Comparison of ENCODE assay signal across 25 mouse cellular contexts in genomic region chr10:121973281-121973680, GRCm38 (mm10).
DNase-seq lines count a peak whose midpoint lies in the region; ATAC-seq and TF ChIP-seq lines count a peak whose summit lies in the region.
"Had no signal": no experiment of that assay in that cellular context is flagged by ENCODE, and none has a peak within 500 bp of the region (broad histone marks: within the 10 kb centered on the region; RNA-seq: fewer than 3 reads in every experiment).

No protein-coding gene starts in this region.

- no peaks in the 10 kb centered on the region for H3K9me3 ChIP-seq in limb, embryonic 10.5 days (replicated peaks)
- H3K9me3 ChIP-seq: embryonic facial prominence, embryonic 10.5 days; embryonic facial prominence, embryonic 12.5 days; forebrain, embryonic 13.5 days; forebrain, embryonic 15.5 days had no signal

- no peak for TF ChIP-seq POLR2A in testis, adult 2 months (IDR thresholded peaks at IDR 0.05; ENCODE audit: control insufficient read depth, low read depth, low read length)

- no peak overlapping the region for H3K27ac ChIP-seq in testis, adult 2 months (ENCODE audit: control insufficient read depth, insufficient read depth, low read depth, low read length)
- 0 out of 2 replicates have a peak overlapping the region, but pooled peaks have one; percentile 30 for H3K27ac ChIP-seq in limb, embryonic 10.5 days
- H3K27ac ChIP-seq: forebrain, embryonic 13.5 days; forebrain, embryonic 15.5 days had no signal

- 84% methylated on average over 7 of the region's 7 CpGs for WGBS in limb, embryonic 10.5 days

- no peak for ATAC-seq in cerebellum, adult (ENCODE audit: insufficient number of reproducible peaks, low FRiP score, low TSS enrichment)
- ATAC-seq: activated CD4-positive, CD25-positive, alpha-beta regulatory T cell, adult 4 months; CD4-positive, CD25-positive, alpha-beta regulatory T cell, adult 4 months; forebrain, embryonic 13.5 days; forebrain, embryonic 15.5 days; forebrain, postnatal 0 days; Patski had no signal

- no peaks in the 10 kb centered on the region for H3K36me3 ChIP-seq in testis, adult 2 months (ENCODE audit: control insufficient read depth, insufficient read depth, low read length)
- no peaks in the 10 kb centered on the region for H3K36me3 ChIP-seq in limb, embryonic 10.5 days
- H3K36me3 ChIP-seq: embryonic facial prominence, embryonic 10.5 days; embryonic facial prominence, embryonic 12.5 days; forebrain, embryonic 15.5 days; G1E had no signal

- H3K4me1 ChIP-seq in testis, adult 2 months (ENCODE audit: control insufficient read depth, insufficient read depth, low read length): peaks cover 4% of the 10 kb centered on the region; the same call in 1 of the 2 replicates
- peaks cover 42% of the 10 kb centered on the region for H3K4me1 ChIP-seq in limb, embryonic 10.5 days

- H3K27me3 ChIP-seq in testis, adult 2 months (ENCODE audit: control insufficient read depth, insufficient read depth, low read length): no peaks in the 10 kb centered on the region
- H3K27me3 ChIP-seq in limb, embryonic 10.5 days (ENCODE audit: low read depth, poor library complexity, severe bottlenecking): no peaks in the 10 kb centered on the region
- H3K27me3 ChIP-seq: CH12.LX; embryonic facial prominence, embryonic 12.5 days; forebrain, embryonic 13.5 days; forebrain, embryonic 15.5 days; Patski had no signal

- peak overlapping the region; percentile 41; the same call in 1 of the 2 replicates for H3K4me3 ChIP-seq in testis, adult 2 months (ENCODE audit: control insufficient read depth, low read depth, low read length)
- no peak overlapping the region for H3K4me3 ChIP-seq in limb, embryonic 10.5 days
- H3K4me3 ChIP-seq: embryonic facial prominence, embryonic 10.5 days; embryonic facial prominence, embryonic 12.5 days; forebrain, embryonic 13.5 days; forebrain, embryonic 15.5 days had no signal

- no peak for DNase-seq in testis, postnatal 10 days (ENCODE audit: low spot score)
- no peak for DNase-seq in limb, embryonic 10.5 days (ENCODE audit: low spot score)
- no peak for DNase-seq in urinary bladder, postnatal 36 days (ENCODE audit: low spot score in 2 of 2)
- DNase-seq: adrenal gland, adult 8-10 months; adrenal gland, postnatal 14 days; adrenal gland, postnatal 36 days; B cell, adult 2 months; cerebellum, adult 11 months; cerebellum, adult 18-20 months; cerebellum, adult 8-10 months; cerebellum, adult 9-11 months; cerebellum, postnatal 14 days; cerebellum, postnatal 36 days; forebrain, postnatal 0 days had no signal

- no peak for TF ChIP-seq CTCF in testis, adult 2 months (IDR thresholded peaks at IDR 0.05; ENCODE audit: control insufficient read depth, insufficient read depth, insufficient replicate concordance, low read depth, low read length)
